Mouse (Mus musculus): ENCODE results near the gene Knop1. TPM values are rescaled to one million over a fixed set of nuclear protein-coding genes. Genes with fewer than 3 reads are reported as not detected.
A peak's percentile ranks its signal among the peaks of the same experiment; 100 is the strongest.

Gene Knop1
- total and polyA plus RNA-seq, 3 experiments = 5.3 to 14.0 (median 13.7) TPM

- intact Hi-C loops (cut with DNase I) = no loop called here
- Histone ChIP-seq H3K36me3 (ENCODE audit: control insufficient read depth, insufficient read depth, low read length) (peaks cover 5% of the 10 kb centered on the region), H3K27ac (no peak overlapping the region), H3K79me2 (replicated peaks; ENCODE audit: control insufficient read depth, insufficient read depth, low read length) (no peaks in the 10 kb centered on the region), H3K9ac (ENCODE audit: low read depth, low read length) (no peak overlapping the region), H3K4me1 (ENCODE audit: control insufficient read depth, insufficient read depth, low read length) (peaks cover 3% of the 10 kb centered on the region), H3K27me3 (ENCODE audit: control insufficient read depth, insufficient read depth, low read length) (no peaks in the 10 kb centered on the region), H3K4me3 (no peak overlapping the region)
- 52% methylated on average over 4 of the region's 4 CpGs for WGBS
- TF ChIP-seq CTCF (IDR thresholded peaks at IDR 0.05) (no peak), EP300 (IDR thresholded peaks at IDR 0.05; ENCODE audit: insufficient read depth, low read depth, low read length) (no peak), POLR2A (IDR thresholded peaks at IDR 0.05; ENCODE audit: insufficient read depth, low read depth, low read length) (no peak)
- no peak for DNase-seq
These were observed 13.1 kb downstream of the Knop1 start for GRCm38 (mm10) chr7:118842938-118843337.

GRCm38 (mm10) chr7:118841796-118842195, 14.3 kb downstream of the Knop1 start:
- Histone ChIP-seq H3K4me1 (ENCODE audit: control insufficient read depth, insufficient read depth, low read length) (peaks cover 3% of the 10 kb centered on the region), H3K4me3 (no peak overlapping the region), H3K9ac (ENCODE audit: low read depth, low read length) (0 out of 2 replicates have a peak overlapping the region, but pooled peaks have one; percentile 17), H3K79me2 (replicated peaks; ENCODE audit: control insufficient read depth, insufficient read depth, low read length) (no peaks in the 10 kb centered on the region), H3K27me3 (ENCODE audit: control insufficient read depth, insufficient read depth, low read length) (no peaks in the 10 kb centered on the region), H3K27ac (no peak overlapping the region; the same call in 1 of the 2 replicates), H3K36me3 (ENCODE audit: control insufficient read depth, insufficient read depth, low read length) (peaks cover 5% of the 10 kb centered on the region)
- no peak for DNase-seq
- intact Hi-C loops (cut with DNase I) = no loop called here
- TF ChIP-seq EP300 (IDR thresholded peaks at IDR 0.05; ENCODE audit: insufficient read depth, low read depth, low read length) (no peak), CTCF (IDR thresholded peaks at IDR 0.05) (peak; percentile 23), POLR2A (IDR thresholded peaks at IDR 0.05; ENCODE audit: insufficient read depth, low read depth, low read length) (no peak)
- WGBS = 6% methylated on average over 1 of the region's 1 CpGs

- Histone ChIP-seq H3K36me3 (ENCODE audit: control insufficient read depth, insufficient read depth, low read length) (peaks cover 5% of the 10 kb centered on the region), H3K4me3 (no peak overlapping the region), H3K4me1 (ENCODE audit: control insufficient read depth, insufficient read depth, low read length) (peaks cover 3% of the 10 kb centered on the region), H3K27me3 (ENCODE audit: control insufficient read depth, insufficient read depth, low read length) (no peaks in the 10 kb centered on the region), H3K9ac (ENCODE audit: low read depth, low read length) (no peak overlapping the region), H3K27ac (no peak overlapping the region), H3K79me2 (replicated peaks; ENCODE audit: control insufficient read depth, insufficient read depth, low read length) (no peaks in the 10 kb centered on the region)
- intact Hi-C loops (cut with DNase I) = no loop called here
- WGBS = 54% methylated on average over 8 of the region's 8 CpGs
- no peak for DNase-seq
- no peak for TF ChIP-seq EP300 (IDR thresholded peaks at IDR 0.05; ENCODE audit: insufficient read depth, low read depth, low read length)
- TF ChIP-seq CTCF (IDR thresholded peaks at IDR 0.05) = no peak
- no peak for TF ChIP-seq POLR2A (IDR thresholded peaks at IDR 0.05; ENCODE audit: insufficient read depth, low read depth, low read length)
These were observed 14.9 kb downstream of the Knop1 start for GRCm38 (mm10) chr7:118841030-118841745.

GRCm38 (mm10) chr7:118837901-118838300, 18.2 kb downstream of the Knop1 start:
- 87% methylated on average over 5 of the region's 5 CpGs for WGBS
- Histone ChIP-seq H3K9ac (ENCODE audit: low read depth, low read length) (no peak overlapping the region), H3K4me1 (ENCODE audit: control insufficient read depth, insufficient read depth, low read length) (peaks cover 3% of the 10 kb centered on the region), H3K36me3 (ENCODE audit: control insufficient read depth, insufficient read depth, low read length) (peaks cover 5% of the 10 kb centered on the region; the same call in 1 of the 2 replicates), H3K27ac (no peak overlapping the region), H3K27me3 (ENCODE audit: control insufficient read depth, insufficient read depth, low read length) (no peaks in the 10 kb centered on the region), H3K79me2 (replicated peaks; ENCODE audit: control insufficient read depth, insufficient read depth, low read length) (no peaks in the 10 kb centered on the region), H3K4me3 (no peak overlapping the region)
- intact Hi-C loops (cut with DNase I) = no loop called here
- DNase-seq = no peak
- TF ChIP-seq EP300 (IDR thresholded peaks at IDR 0.05; ENCODE audit: insufficient read depth, low read depth, low read length) (no peak), CTCF (IDR thresholded peaks at IDR 0.05) (no peak), POLR2A (IDR thresholded peaks at IDR 0.05; ENCODE audit: insufficient read depth, low read depth, low read length) (no peak)

GRCm38 (mm10) chr7:118827975-118828416, 28.1 kb downstream of the Knop1 start:
- H3K4me1 ChIP-seq (ENCODE audit: control insufficient read depth, insufficient read depth, low read length) = no peaks in the 10 kb centered on the region
- H3K9ac ChIP-seq (ENCODE audit: low read depth, low read length) = no peak overlapping the region
- H3K27me3 ChIP-seq (ENCODE audit: control insufficient read depth, insufficient read depth, low read length) = no peaks in the 10 kb centered on the region
- 78% methylated on average over 5 of the region's 5 CpGs for WGBS
- no peaks in the 10 kb centered on the region for H3K79me2 ChIP-seq (replicated peaks; ENCODE audit: control insufficient read depth, insufficient read depth, low read length)
- H3K36me3 ChIP-seq (ENCODE audit: control insufficient read depth, insufficient read depth, low read length) = no peaks in the 10 kb centered on the region
- no peak for TF ChIP-seq CTCF (IDR thresholded peaks at IDR 0.05)
- TF ChIP-seq POLR2A (IDR thresholded peaks at IDR 0.05; ENCODE audit: insufficient read depth, low read depth, low read length) = no peak
- TF ChIP-seq EP300 (IDR thresholded peaks at IDR 0.05; ENCODE audit: insufficient read depth, low read depth, low read length) = no peak
- no peak overlapping the region for H3K27ac ChIP-seq
- no peak for DNase-seq
- H3K4me3 ChIP-seq = no peak overlapping the region
- intact Hi-C loops (cut with DNase I) = no loop called here

GRCm38 (mm10) chr7:118824451-118824850, 31.6 kb downstream of the Knop1 start:
- no peak for DNase-seq
- H3K36me3 ChIP-seq (ENCODE audit: control insufficient read depth, insufficient read depth, low read length) = no peaks in the 10 kb centered on the region; the same call in 1 of the 2 replicates
- WGBS = 86% methylated on average over 7 of the region's 7 CpGs

More at GRCm38 (mm10) chr7:118824451-118824850, 31.6 kb downstream of the Knop1 start:
- intact Hi-C loops (cut with DNase I) = loop anchor here (5.0 kb wide), 1 partner anchor 57 kb away; no protein-coding TSS in a partner anchor
- Histone ChIP-seq H3K27ac (no peak overlapping the region), H3K27me3 (ENCODE audit: control insufficient read depth, insufficient read depth, low read length) (no peaks in the 10 kb centered on the region), H3K4me3 (no peak overlapping the region), H3K4me1 (ENCODE audit: control insufficient read depth, insufficient read depth, low read length) (peaks cover 7% of the 10 kb centered on the region), H3K9ac (ENCODE audit: low read depth, low read length) (no peak overlapping the region), H3K79me2 (replicated peaks; ENCODE audit: control insufficient read depth, insufficient read depth, low read length) (no peaks in the 10 kb centered on the region)
- TF ChIP-seq EP300 (IDR thresholded peaks at IDR 0.05; ENCODE audit: insufficient read depth, low read depth, low read length) = no peak
- no peak for TF ChIP-seq POLR2A (IDR thresholded peaks at IDR 0.05; ENCODE audit: insufficient read depth, low read depth, low read length)

All from heart, adult 2 months (tissue).